Mouse (Mus musculus): ENCODE results near the gene Cacna1c. TPM values are rescaled to one million over a fixed set of nuclear protein-coding genes. Genes with fewer than 3 reads are reported as not detected.
A peak's percentile ranks its signal among the peaks of the same experiment; 100 is the strongest.

The Cacna1c gene
- polyA plus RNA-seq, 1 experiment from 2014 or later: 3.6 TPM

DNA sequence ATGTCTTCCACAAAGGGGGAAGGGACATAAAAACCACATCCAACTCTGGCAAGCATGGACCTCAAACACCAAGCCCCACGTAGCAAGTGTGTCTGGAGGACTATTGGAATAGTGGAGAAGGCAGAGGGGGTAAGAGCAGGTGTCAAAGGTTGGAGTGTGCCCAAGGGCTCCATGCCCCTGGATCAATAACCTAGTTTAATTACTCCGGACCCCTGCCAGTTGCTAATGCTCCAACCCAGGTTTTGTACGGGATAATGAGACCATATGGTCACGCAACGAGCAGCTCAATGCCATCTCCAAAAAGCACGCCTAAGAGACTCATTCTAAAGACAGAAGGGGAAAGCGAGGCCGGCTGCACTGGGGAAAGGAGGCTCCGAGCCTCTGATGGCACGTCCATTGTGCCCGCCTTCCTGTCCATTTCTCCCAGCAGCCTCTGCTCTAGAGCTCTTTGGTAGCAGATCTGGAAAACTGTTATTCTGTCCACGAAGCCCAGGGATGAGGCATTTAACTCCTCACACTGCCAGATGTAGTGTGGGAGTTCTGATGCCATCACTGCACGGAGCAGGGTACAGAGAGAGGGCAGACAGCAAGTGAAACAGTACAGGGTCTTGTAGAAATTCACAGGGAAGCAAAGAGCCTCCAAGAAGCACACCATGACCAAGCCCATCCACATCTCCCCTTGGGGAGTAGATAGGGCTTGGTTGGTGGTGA, 257.7 kb downstream of the Cacna1c start:
- Histone ChIP-seq H3K4me3 (no peak overlapping the region), H3K9ac (no peak overlapping the region), H3K4me1 (peaks cover 13% of the 10 kb centered on the region), H3K9me3 (replicated peaks) (no peaks in the 10 kb centered on the region), H3K36me3 (ENCODE audit: poor library complexity, severe bottlenecking) (no peaks in the 10 kb centered on the region), H3K27me3 (no peaks in the 10 kb centered on the region), H3K4me2 (no peak overlapping the region), H3K27ac (peak overlapping the region; percentile 4; the same call in 1 of the 2 replicates)
- ATAC-seq: no peak
- 58% methylated on average over 13 of the region's 13 CpGs for WGBS

- WGBS: 76% methylated on average over 5 of the region's 5 CpGs
- H3K9me3 ChIP-seq (replicated peaks): no peaks in the 10 kb centered on the region
- no peaks in the 10 kb centered on the region for H3K27me3 ChIP-seq
- H3K4me1 ChIP-seq: peaks cover 16% of the 10 kb centered on the region
- no peaks in the 10 kb centered on the region for H3K36me3 ChIP-seq (ENCODE audit: poor library complexity, severe bottlenecking)
- H3K4me2 ChIP-seq: no peak overlapping the region
- H3K4me3 ChIP-seq: no peak overlapping the region
- H3K27ac ChIP-seq: no peak overlapping the region
- no peak overlapping the region for H3K9ac ChIP-seq
- no peak for ATAC-seq
Measured at GRCm38 (mm10) chr6:118937536-118937935, 258.7 kb downstream of the Cacna1c start.

GRCm38 (mm10) chr6:118935520-118936415, 260.4 kb downstream of the Cacna1c start:
- ATAC-seq: no peak
- Histone ChIP-seq H3K36me3 (ENCODE audit: poor library complexity, severe bottlenecking) (no peaks in the 10 kb centered on the region), H3K9ac (no peak overlapping the region), H3K4me3 (no peak overlapping the region), H3K4me2 (no peak overlapping the region), H3K27ac (no peak overlapping the region), H3K9me3 (replicated peaks) (no peaks in the 10 kb centered on the region), H3K27me3 (no peaks in the 10 kb centered on the region), H3K4me1 (peaks cover 17% of the 10 kb centered on the region)
- 94% methylated on average over 9 of the region's 9 CpGs for WGBS

- 62% methylated on average over 9 of the region's 9 CpGs for WGBS
- Histone ChIP-seq H3K9ac (no peak overlapping the region), H3K9me3 (replicated peaks) (no peaks in the 10 kb centered on the region), H3K4me3 (no peak overlapping the region), H3K4me1 (peaks cover 17% of the 10 kb centered on the region), H3K4me2 (no peak overlapping the region), H3K27me3 (no peaks in the 10 kb centered on the region), H3K36me3 (ENCODE audit: poor library complexity, severe bottlenecking) (no peaks in the 10 kb centered on the region), H3K27ac (no peak overlapping the region)
- ATAC-seq: no peak
Measured at GRCm38 (mm10) chr6:118934243-118934902, 261.8 kb downstream of the Cacna1c start.

- Histone ChIP-seq H3K9ac (no peak overlapping the region), H3K36me3 (ENCODE audit: poor library complexity, severe bottlenecking) (no peaks in the 10 kb centered on the region), H3K27me3 (no peaks in the 10 kb centered on the region), H3K9me3 (replicated peaks) (no peaks in the 10 kb centered on the region), H3K4me1 (0 out of 2 replicates have a peak, but pooled peaks cover 11% of the 10 kb centered on the region), H3K27ac (no peak overlapping the region), H3K4me2 (no peak overlapping the region), H3K4me3 (no peak overlapping the region)
- 91% methylated on average over 9 of the region's 9 CpGs for WGBS
- ATAC-seq: no peak
Measured at GRCm38 (mm10) chr6:118933017-118933594, 263.1 kb downstream of the Cacna1c start.

GRCm38 (mm10) chr6:118932002-118932700, 264.1 kb downstream of the Cacna1c start:
- H3K4me2 ChIP-seq: no peak overlapping the region
- H3K4me3 ChIP-seq: no peak overlapping the region
- no peak overlapping the region for H3K9ac ChIP-seq
- H3K27me3 ChIP-seq: no peaks in the 10 kb centered on the region
- H3K27ac ChIP-seq: no peak overlapping the region
- ATAC-seq: no peak
- 0 out of 2 replicates have a peak, but pooled peaks cover 11% of the 10 kb centered on the region for H3K4me1 ChIP-seq
- no peaks in the 10 kb centered on the region for H3K9me3 ChIP-seq (replicated peaks)
- WGBS: 86% methylated on average over 8 of the region's 8 CpGs
- H3K36me3 ChIP-seq (ENCODE audit: poor library complexity, severe bottlenecking): no peaks in the 10 kb centered on the region

GRCm38 (mm10) chr6:118926669-118927068, 269.5 kb downstream of the Cacna1c start:
- Histone ChIP-seq H3K4me1 (0 out of 2 replicates have a peak, but pooled peaks cover 6% of the 10 kb centered on the region), H3K9ac (no peak overlapping the region), H3K36me3 (ENCODE audit: poor library complexity, severe bottlenecking) (no peaks in the 10 kb centered on the region), H3K27ac (no peak overlapping the region), H3K27me3 (no peaks in the 10 kb centered on the region), H3K4me3 (no peak overlapping the region), H3K4me2 (no peak overlapping the region), H3K9me3 (replicated peaks) (no peaks in the 10 kb centered on the region)
- no peak for ATAC-seq
- 71% methylated on average over 3 of the region's 3 CpGs for WGBS

DNA sequence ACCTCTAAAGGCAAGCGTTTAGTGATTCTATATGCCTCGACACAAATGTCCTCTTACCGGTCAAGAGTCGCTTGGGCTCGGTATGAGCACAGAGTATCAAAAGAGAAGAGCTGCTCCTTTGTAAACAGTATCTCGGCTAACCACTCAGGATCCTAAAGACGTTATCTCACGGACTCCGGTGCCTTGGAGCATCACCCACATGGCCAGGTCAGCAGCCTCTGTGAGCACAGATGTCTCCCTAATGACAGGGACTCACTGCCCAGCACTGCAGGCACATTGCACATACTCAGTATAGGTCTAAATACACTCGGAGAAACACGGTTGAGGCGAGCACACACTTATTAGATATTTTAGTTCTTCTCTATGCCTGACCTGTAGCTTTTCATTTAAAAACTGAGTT, 271.8 kb downstream of the Cacna1c start:
- no peaks in the 10 kb centered on the region for H3K9me3 ChIP-seq (replicated peaks)
- no peaks in the 10 kb centered on the region for H3K36me3 ChIP-seq (ENCODE audit: poor library complexity, severe bottlenecking)
- 93% methylated on average over 12 of the region's 12 CpGs for WGBS
- H3K27ac ChIP-seq: no peak overlapping the region
- H3K4me2 ChIP-seq: no peak overlapping the region
- ATAC-seq: no peak
- H3K4me3 ChIP-seq: no peak overlapping the region
- no peak overlapping the region for H3K9ac ChIP-seq
- 0 out of 2 replicates have a peak, but pooled peaks cover 6% of the 10 kb centered on the region for H3K4me1 ChIP-seq
- H3K27me3 ChIP-seq: no peaks in the 10 kb centered on the region

GRCm38 (mm10) chr6:118923926-118924325, 272.3 kb downstream of the Cacna1c start:
- ATAC-seq: no peak

GRCm38 (mm10) chr6:118923212-118923577, 273.0 kb downstream of the Cacna1c start:
- WGBS: 80% methylated on average over 5 of the region's 5 CpGs
- no peak overlapping the region for H3K4me3 ChIP-seq
- no peak overlapping the region for H3K9ac ChIP-seq
- no peaks in the 10 kb centered on the region for H3K36me3 ChIP-seq (ENCODE audit: poor library complexity, severe bottlenecking)
- H3K27ac ChIP-seq: no peak overlapping the region
- ATAC-seq: peak; percentile 22; the same call in 1 of the 2 replicates
- H3K4me2 ChIP-seq: no peak overlapping the region
- 0 out of 2 replicates have a peak, but pooled peaks cover 6% of the 10 kb centered on the region for H3K4me1 ChIP-seq
- H3K9me3 ChIP-seq (replicated peaks): no peaks in the 10 kb centered on the region
- no peaks in the 10 kb centered on the region for H3K27me3 ChIP-seq

More at GRCm38 (mm10) chr6:118923926-118924325, 272.3 kb downstream of the Cacna1c start:
- Histone ChIP-seq H3K9me3 (replicated peaks) (no peaks in the 10 kb centered on the region), H3K27me3 (no peaks in the 10 kb centered on the region), H3K36me3 (ENCODE audit: poor library complexity, severe bottlenecking) (no peaks in the 10 kb centered on the region), H3K4me3 (no peak overlapping the region), H3K27ac (no peak overlapping the region), H3K4me1 (0 out of 2 replicates have a peak, but pooled peaks cover 6% of the 10 kb centered on the region), H3K9ac (no peak overlapping the region), H3K4me2 (no peak overlapping the region)
- WGBS: 75% methylated on average over 2 of the region's 2 CpGs

Measured in forebrain, embryonic 13.5 days (tissue).